Mouse (Mus musculus) testis, postnatal 14 days (tissue): ENCODE data around the gene S100pbp.
"Not testable (repeated sequence)": the region's sequence is repeated elsewhere in the genome, so short reads cannot be mapped to it uniquely, and the experiment has no call there.

Experiments
- DNase-seq: peaks from one replicate; pipeline ENCODE4 v3.0.0; 2021; ENCODE audit warnings: low spot score

Gene S100pbp

GRCm38 (mm10) chr4:129220376-129221089 lies 31.0 kb upstream of the S100pbp start:
- DNase-seq, result no peak

- no peak for DNase-seq
These were observed 29.7 kb upstream of the S100pbp start for GRCm38 (mm10) chr4:129219198-129219597.

- no peak for DNase-seq
These were observed 29.1 kb upstream of the S100pbp start for GRCm38 (mm10) chr4:129218569-129219175.

GRCm38 (mm10) chr4:129212486-129212885 lies 23.0 kb upstream of the S100pbp start:
- not testable (repeated sequence) for DNase-seq

- no peak for DNase-seq
These were observed 21.9 kb upstream of the S100pbp start for GRCm38 (mm10) chr4:129211461-129211860.

- DNase-seq, result no peak
These were observed 20.0 kb upstream of the S100pbp start for GRCm38 (mm10) chr4:129209504-129209903.

GRCm38 (mm10) chr4:129206792-129207191 lies 17.3 kb upstream of the S100pbp start:
- no peak for DNase-seq

- no peak for DNase-seq
These were observed 15.1 kb upstream of the S100pbp start for GRCm38 (mm10) chr4:129204655-129205054.

GRCm38 (mm10) chr4:129197514-129197913 lies 8.0 kb upstream of the S100pbp start:
- no peak for DNase-seq

GRCm38 (mm10) chr4:129194280-129194679 lies 4.8 kb upstream of the S100pbp start:
- DNase-seq, result no peak

- DNase-seq, result no peak
These were observed 2.2 kb upstream of the S100pbp start for GRCm38 (mm10) chr4:129191691-129192090.

- DNase-seq, result peak; percentile 34
These were observed 1.0 kb upstream of the S100pbp start for GRCm38 (mm10) chr4:129190538-129190937.

GRCm38 (mm10) chr4:129188803-129189541 lies 555 bp downstream of the S100pbp start:
- DNase-seq, result peak; percentile 80

- DNase-seq, result no peak
These were observed 1.4 kb downstream of the S100pbp start for GRCm38 (mm10) chr4:129188041-129188659.

GRCm38 (mm10) chr4:129179560-129179959 lies 10.0 kb downstream of the S100pbp start:
- no peak for DNase-seq

GRCm38 (mm10) chr4:129172529-129172928 lies 17.0 kb downstream of the S100pbp start:
- no peak for DNase-seq

GRCm38 (mm10) chr4:129161581-129162255 lies 27.8 kb downstream of the S100pbp start:
- DNase-seq, result no peak

GRCm38 (mm10) chr4:129161076-129161475 lies 28.5 kb downstream of the S100pbp start:
- DNase-seq, result no peak

- DNase-seq, result no peak
These were observed 31.0 kb downstream of the S100pbp start for GRCm38 (mm10) chr4:129158549-129158948.

GRCm38 (mm10) chr4:129157541-129157940 lies 32.0 kb downstream of the S100pbp start:
- no peak for DNase-seq

- no peak for DNase-seq
These were observed 38.2 kb downstream of the S100pbp start for GRCm38 (mm10) chr4:129151276-129151811.

- DNase-seq, result no peak
These were observed 40.2 kb downstream of the S100pbp start for GRCm38 (mm10) chr4:129149321-129149720.
